Mouse (Mus musculus): Measurements from ENCODE around the gene Pip5k1a.
A peak's percentile ranks its signal among the peaks of the same experiment; 100 is the strongest.
"Not testable (repeated sequence)": the region's sequence is repeated elsewhere in the genome, so short reads cannot be mapped to it uniquely, and the experiment has no call there.

Gene Pip5k1a

GRCm38 (mm10) chr3:95110911-95111726, 4.4 kb upstream of the Pip5k1a start, which contains the start of gene Vps72:
Vps72 (plus strand) TSS chr3:95111022.
- DNase-seq: peak; percentile 82

GRCm38 (mm10) chr3:95107898-95108297, 1.2 kb upstream of the Pip5k1a start:
- DNase-seq: no peak

- not testable (repeated sequence) for DNase-seq
Observed at GRCm38 (mm10) chr3:95107308-95107707, 578 bp upstream of the Pip5k1a start.

- DNase-seq: no peak
Observed at GRCm38 (mm10) chr3:95105586-95106337, 968 bp downstream of the Pip5k1a start.

GRCm38 (mm10) chr3:95105121-95105520, 1.6 kb downstream of the Pip5k1a start:
- no peak for DNase-seq

GRCm38 (mm10) chr3:95100854-95101253, 5.9 kb downstream of the Pip5k1a start:
- DNase-seq: no peak

GRCm38 (mm10) chr3:95088071-95088470, 18.7 kb downstream of the Pip5k1a start:
- DNase-seq: no peak

- no peak for DNase-seq
Observed at GRCm38 (mm10) chr3:95071606-95072005, 35.1 kb downstream of the Pip5k1a start.

GRCm38 (mm10) chr3:95066570-95066969, 40.2 kb downstream of the Pip5k1a start:
- DNase-seq: no peak

- DNase-seq: no peak
Observed at GRCm38 (mm10) chr3:95066095-95066494, 40.6 kb downstream of the Pip5k1a start.

- no peak for DNase-seq
Observed at GRCm38 (mm10) chr3:95065553-95065952, 41.2 kb downstream of the Pip5k1a start.

- DNase-seq: no peak
Observed at GRCm38 (mm10) chr3:95063741-95064140, 43.0 kb downstream of the Pip5k1a start.

GRCm38 (mm10) chr3:95058078-95058477, 48.7 kb downstream of the Pip5k1a start:
- no peak for DNase-seq

- no peak for DNase-seq
Observed at GRCm38 (mm10) chr3:95056275-95056674, 50.5 kb downstream of the Pip5k1a start.

- DNase-seq: peak; percentile 34
Observed at GRCm38 (mm10) chr3:95054481-95055260, 52.1 kb downstream of the Pip5k1a start.

- DNase-seq: peak; percentile 25
Observed at GRCm38 (mm10) chr3:95053701-95054100, 53.0 kb downstream of the Pip5k1a start.

- peak; percentile 46 for DNase-seq
Observed at GRCm38 (mm10) chr3:95052959-95053358, 53.8 kb downstream of the Pip5k1a start.

GRCm38 (mm10) chr3:95047914-95048313, 58.8 kb downstream of the Pip5k1a start:
- DNase-seq: no peak

GRCm38 (mm10) chr3:95046462-95047057, 60.2 kb downstream of the Pip5k1a start:
- no peak for DNase-seq

GRCm38 (mm10) chr3:95043251-95043650, 63.5 kb downstream of the Pip5k1a start:
- DNase-seq: no peak

GRCm38 (mm10) chr3:95042838-95043229, 63.9 kb downstream of the Pip5k1a start:
- no peak for DNase-seq

- DNase-seq: peak; percentile 95
Observed at GRCm38 (mm10) chr3:95042166-95042837, 64.4 kb downstream of the Pip5k1a start, which contains the start of gene Psmd4. Psmd4 (minus strand) TSS chr3:95042614.
